Mouse (Mus musculus) embryonic facial prominence, embryonic 11.5 days (tissue): ENCODE measurements at regions not wholly inside any gene's neighbourhood (a gene's known extent, or its start where the extent isn't known, plus 50 kb on each side); places are given as distances from the start of the nearest gene placed in this dataset.
"Not testable (repeated sequence)": the region's sequence is repeated elsewhere in the genome, so short reads cannot be mapped to it uniquely, and the experiment has no call there.

ENCODE experiments used
- ATAC-seq: fragments of 200-750 bp; cut with Nextera tagmentation; replicated peaks from 2 replicates; pipeline ENCODE4 v1.8.0; 2017; ENCODE audit warnings: low read depth; ENCODE audit not compliant: insufficient number of reproducible peaks, low FRiP score, low TSS enrichment
- DNase-seq: peaks from one replicate; pipeline ENCODE4 v3.0.0-alpha.2; 2015; ENCODE audit warnings: low spot score
- H3K27ac ChIP-seq: fragments of 300-500 bp; sonication (generic); replicated peaks from 2 replicates; pipeline ENCODE4 v1.5.1; 2014; ENCODE audit warnings: mild to moderate bottlenecking, low read depth, low read length, control low read depth
- H3K27me3 ChIP-seq: fragments of 300-500 bp; sonication (generic); 2 replicates; pipeline ENCODE4 v1.6.1; 2014; ENCODE audit warnings: mild to moderate bottlenecking, low read length, moderate library complexity, mixed read lengths; ENCODE audit not compliant: control insufficient read depth, insufficient read depth
- H3K36me3 ChIP-seq: fragments of 300-500 bp; sonication (generic); replicated peaks from 2 replicates; pipeline ENCODE4 v1.6.1; 2014; ENCODE audit warnings: low read depth, mild to moderate bottlenecking, low read length, moderate library complexity, mixed read lengths; ENCODE audit not compliant: control insufficient read depth, insufficient read depth
- H3K4me1 ChIP-seq: fragments of 300-500 bp; sonication (generic); 2 replicates; pipeline ENCODE4 v1.6.1; 2014; ENCODE audit warnings: low read length, mixed read lengths; ENCODE audit not compliant: control insufficient read depth, insufficient read depth
- H3K4me2 ChIP-seq: fragments of 300-500 bp; sonication (generic); 2 replicates; pipeline ENCODE4 v1.6.1; 2014; ENCODE audit warnings: low read depth, mild to moderate bottlenecking, control low read depth, low read length, moderate library complexity
- H3K4me3 ChIP-seq: fragments of 300-500 bp; sonication (generic); 2 replicates; pipeline ENCODE4 v1.5.1; 2014; ENCODE audit warnings: low read depth, low read length, control low read depth
- H3K9ac ChIP-seq: fragments of 300-500 bp; sonication (generic); replicated peaks from 2 replicates; pipeline ENCODE4 v1.6.1; 2014; ENCODE audit warnings: mild to moderate bottlenecking, control low read depth, low read length
- H3K9me3 ChIP-seq: fragments of 300-500 bp; sonication (generic); replicated peaks from 2 replicates; pipeline ENCODE4 v1.6.1; 2016; ENCODE audit warnings: mild to moderate bottlenecking, low read length, inconsistent platforms, mixed read lengths; ENCODE audit not compliant: control insufficient read depth
- WGBS: fragments of 180-500 bp; shearing (Covaris S2); extraction: QIAGEN DNeasy Blood & Tissue Kit; methylation state at CpG from one replicate; pipeline ENCODE4 v1.1.7; 2014; 5-methylcytosine and 5-hydroxymethylcytosine counted together

- H3K27ac ChIP-seq, result no peak overlapping the region
- H3K27me3 ChIP-seq, result no peaks in the 10 kb centered on the region
- no peaks in the 10 kb centered on the region for H3K36me3 ChIP-seq
- no peak overlapping the region for H3K9ac ChIP-seq
- no peak overlapping the region for H3K4me3 ChIP-seq
- H3K9me3 ChIP-seq, result no peaks in the 10 kb centered on the region
- no peaks in the 10 kb centered on the region for H3K4me1 ChIP-seq
- DNase-seq, result peak; percentile 49
- H3K4me2 ChIP-seq, result no peak overlapping the region
- WGBS, result 47% methylated on average over 2 of the region's 2 CpGs
- no peak for ATAC-seq
Observed at GRCm38 (mm10) chr11:111961846-111962245, 820.2 kb upstream of the Sox9 start.

GRCm38 (mm10) chr11:111964066-111964465 lies 818.0 kb upstream of the Sox9 start:
- Histone ChIP-seq H3K9me3 (no peaks in the 10 kb centered on the region), H3K9ac (no peak overlapping the region), H3K4me3 (no peak overlapping the region), H3K27me3 (no peaks in the 10 kb centered on the region), H3K27ac (no peak overlapping the region), H3K4me1 (no peaks in the 10 kb centered on the region), H3K36me3 (no peaks in the 10 kb centered on the region), H3K4me2 (no peak overlapping the region)
- ATAC-seq (no peak), DNase-seq (no peak)
- 68% methylated on average over 6 of the region's 6 CpGs for WGBS

GRCm38 (mm10) chr11:111966401-111966800 lies 815.6 kb upstream of the Sox9 start:
- Histone ChIP-seq H3K4me3 (no peak overlapping the region), H3K9ac (no peak overlapping the region), H3K9me3 (no peaks in the 10 kb centered on the region), H3K4me1 (no peaks in the 10 kb centered on the region), H3K27me3 (no peaks in the 10 kb centered on the region), H3K27ac (no peak overlapping the region), H3K4me2 (no peak overlapping the region), H3K36me3 (no peaks in the 10 kb centered on the region)
- 92% methylated on average over 3 of the region's 3 CpGs for WGBS
- ATAC-seq, result no peak
- no peak for DNase-seq

GRCm38 (mm10) chr11:111971001-111971400 lies 811.0 kb upstream of the Sox9 start:
- no peak overlapping the region for H3K4me3 ChIP-seq
- no peaks in the 10 kb centered on the region for H3K27me3 ChIP-seq
- H3K36me3 ChIP-seq, result no peaks in the 10 kb centered on the region
- WGBS, result 73% methylated on average over 4 of the region's 4 CpGs
- H3K9ac ChIP-seq, result no peak overlapping the region
- ATAC-seq (no peak), DNase-seq (no peak)
- no peak overlapping the region for H3K4me2 ChIP-seq
- no peaks in the 10 kb centered on the region for H3K4me1 ChIP-seq
- no peaks in the 10 kb centered on the region for H3K9me3 ChIP-seq
- H3K27ac ChIP-seq, result no peak overlapping the region

GRCm38 (mm10) chr11:111978667-111979066 lies 803.4 kb upstream of the Sox9 start:
- DNase-seq, result no peak
- Histone ChIP-seq H3K4me2 (no peak overlapping the region), H3K9me3 (no peaks in the 10 kb centered on the region), H3K36me3 (no peaks in the 10 kb centered on the region), H3K9ac (no peak overlapping the region), H3K4me1 (no peaks in the 10 kb centered on the region), H3K4me3 (no peak overlapping the region), H3K27ac (no peak overlapping the region), H3K27me3 (no peaks in the 10 kb centered on the region)
- 82% methylated on average over 4 of the region's 4 CpGs for WGBS
- ATAC-seq, result no peak

GRCm38 (mm10) chr11:111996395-111996794 lies 785.6 kb upstream of the Sox9 start:
- H3K27ac ChIP-seq, result no peak overlapping the region
- no peaks in the 10 kb centered on the region for H3K4me1 ChIP-seq
- no peak overlapping the region for H3K4me2 ChIP-seq
- H3K36me3 ChIP-seq, result no peaks in the 10 kb centered on the region
- H3K9me3 ChIP-seq, result no peaks in the 10 kb centered on the region
- H3K27me3 ChIP-seq, result no peaks in the 10 kb centered on the region
- DNase-seq (no peak), ATAC-seq (no peak)
- H3K4me3 ChIP-seq, result no peak overlapping the region
- 82% methylated on average over 4 of the region's 4 CpGs for WGBS
- no peak overlapping the region for H3K9ac ChIP-seq

- ATAC-seq, result peak; percentile 86; the same call in 1 of the 2 replicates
- not testable (repeated sequence) for H3K27ac ChIP-seq, H3K36me3 ChIP-seq, H3K4me2 ChIP-seq, H3K27me3 ChIP-seq, H3K4me3 ChIP-seq, H3K9ac ChIP-seq, H3K4me1 ChIP-seq, DNase-seq, H3K9me3 ChIP-seq
- no CpG with 5 or more reads among the region's 2 CpGs for WGBS
Observed at GRCm38 (mm10) chr11:112010848-112011247, 771.2 kb upstream of the Sox9 start.

- 72% methylated on average over 3 of the region's 3 CpGs for WGBS
- no peaks in the 10 kb centered on the region for H3K9me3 ChIP-seq
- no peaks in the 10 kb centered on the region for H3K36me3 ChIP-seq
- no peaks in the 10 kb centered on the region for H3K4me1 ChIP-seq
- H3K9ac ChIP-seq, result no peak overlapping the region
- H3K27me3 ChIP-seq, result no peaks in the 10 kb centered on the region
- H3K4me3 ChIP-seq, result no peak overlapping the region
- no peak for ATAC-seq
- H3K4me2 ChIP-seq, result no peak overlapping the region
- no peak for DNase-seq
- no peak overlapping the region for H3K27ac ChIP-seq
Observed at GRCm38 (mm10) chr11:112017906-112018305, 764.1 kb upstream of the Sox9 start.
